Mouse (Mus musculus) ovary, postnatal 14 days (tissue): Measurements from ENCODE around the gene Tmem119.

Source experiments
- DNase-seq: peaks from one replicate; pipeline ENCODE4 v3.0.0; 2022; ENCODE audit warnings: low spot score

Gene Tmem119

GRCm38 (mm10) chr5:113761585-113761984 is 38.7 kb downstream of the Tmem119 start:
- no peak for DNase-seq

- no peak for DNase-seq
These were observed 44.8 kb downstream of the Tmem119 start for GRCm38 (mm10) chr5:113755347-113756030.

- no peak for DNase-seq
These were observed 48.7 kb downstream of the Tmem119 start for GRCm38 (mm10) chr5:113751521-113752157.

GRCm38 (mm10) chr5:113748556-113749331 is 51.6 kb downstream of the Tmem119 start:
- no peak for DNase-seq

GRCm38 (mm10) chr5:113747629-113748028 is 52.7 kb downstream of the Tmem119 start:
- DNase-seq, result no peak
